Mouse (Mus musculus) E14TG2a.4 (cell line): Measurements from ENCODE around the gene Cdh8.

Experiments used
- CTCF ChIP-seq: conservative IDR thresholded peaks from 2 replicates; pipeline ENCODE4 v1.5.1; 2014; ENCODE audit warnings: low read length
- POU5F1 ChIP-seq: IDR thresholded peaks from 2 replicates; pipeline ENCODE4 v1.6.1; 2014; ENCODE audit warnings: low read length, borderline replicate concordance

- TF ChIP-seq CTCF (no peak), POU5F1 (no peak)
These were observed 66.8 kb downstream of the Cdh8 start for GRCm38 (mm10) chr8:99349456-99349855.
